Mouse (Mus musculus) G1E (cell line): ENCODE data around the gene Mpv17l.

Experiments used
- CTCF ChIP-seq: IDR thresholded peaks from 2 replicates; pipeline ENCODE4 v1.5.1; 2012; ENCODE audit warnings: low read depth, low read length, inconsistent platforms, mixed read lengths
- TAL1 ChIP-seq: conservative IDR thresholded peaks from 2 replicates; pipeline ENCODE4 v1.6.1; 2012; ENCODE audit warnings: low read depth, low read length, inconsistent platforms, mixed read lengths

DNA sequence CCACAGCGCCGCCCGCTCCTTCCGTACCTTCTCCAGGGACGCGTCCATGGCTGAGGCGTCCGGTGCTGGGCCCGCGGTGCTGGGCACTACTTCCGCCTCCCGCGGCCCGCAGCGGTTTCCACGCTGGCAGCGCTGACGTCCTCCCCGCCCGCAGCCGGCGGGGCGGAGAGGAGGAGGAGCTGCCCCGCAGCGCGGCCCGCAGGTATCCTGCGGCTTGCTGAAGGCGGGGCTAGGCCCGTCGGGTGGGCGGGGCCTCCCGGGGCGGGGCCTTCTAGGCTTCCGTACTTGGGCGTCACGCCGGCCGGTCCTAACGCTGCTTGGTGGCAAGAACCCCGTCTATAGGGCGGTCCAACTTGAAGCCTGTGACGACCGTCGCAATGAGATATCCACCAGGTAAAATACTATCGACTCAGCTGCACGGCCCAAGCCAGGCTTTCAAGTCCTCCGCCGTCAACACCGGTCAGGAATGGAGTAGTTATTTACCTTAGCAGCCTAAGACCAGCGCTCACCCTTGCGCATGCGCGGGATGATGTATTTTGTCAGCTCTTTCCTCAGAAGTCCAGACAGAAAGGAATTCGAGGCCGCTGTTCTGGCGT is at the start of gene Mpv17l, which contains the start of gene Pdxdc1:
- no peak for TF ChIP-seq CTCF
- TF ChIP-seq TAL1: no peak
